Mouse (Mus musculus) hindbrain, embryonic 16.5 days (tissue): ENCODE results near the gene Tmbim1. TPM values are rescaled to one million over a fixed set of nuclear protein-coding genes. Genes with fewer than 3 reads are reported as not detected.
"Not testable (repeated sequence)": the region's sequence is repeated elsewhere in the genome, so short reads cannot be mapped to it uniquely, and the experiment has no call there.

Experiments used
- ATAC-seq: fragments of 200-750 bp; cut with Nextera tagmentation; 2 replicates; pipeline ENCODE4 v1.8.0; 2017; ENCODE audit warnings: moderate TSS enrichment, moderate library complexity
- H3K27ac ChIP-seq: fragments of 300-500 bp; sonication (generic); 2 replicates; pipeline ENCODE4 v1.5.1; 2014; ENCODE audit warnings: low read depth, mild to moderate bottlenecking, control low read depth, low read length, moderate library complexity
- H3K27me3 ChIP-seq: fragments of 300-500 bp; sonication (generic); replicated peaks from 2 replicates; pipeline ENCODE4 v1.6.1; 2014; ENCODE audit warnings: low read length; ENCODE audit not compliant: control insufficient read depth, insufficient read depth
- H3K36me3 ChIP-seq: fragments of 300-500 bp; sonication (generic); 2 replicates; pipeline ENCODE4 v1.6.1; 2014; ENCODE audit warnings: mild to moderate bottlenecking, low read length, moderate library complexity, mixed read lengths; ENCODE audit not compliant: control insufficient read depth, insufficient read depth
- H3K4me1 ChIP-seq: fragments of 300-500 bp; sonication (generic); 2 replicates; pipeline ENCODE4 v1.6.1; 2014; ENCODE audit warnings: low read depth, low read length; ENCODE audit not compliant: control insufficient read depth, insufficient read depth
- H3K4me2 ChIP-seq: fragments of 300-500 bp; sonication (generic); 2 replicates; pipeline ENCODE4 v1.6.1; 2014; ENCODE audit warnings: mild to moderate bottlenecking, low read length, control low read depth, moderate library complexity
- H3K4me3 ChIP-seq: fragments of 300-500 bp; sonication (generic); 2 replicates; pipeline ENCODE4 v1.5.1; 2014; ENCODE audit warnings: mild to moderate bottlenecking, low read length, control low read depth, moderate library complexity
- H3K9ac ChIP-seq: fragments of 300-500 bp; sonication (generic); 2 replicates; pipeline ENCODE4 v1.6.1; 2014; ENCODE audit warnings: low read depth, mild to moderate bottlenecking, control low read depth, low read length, moderate library complexity
- H3K9me3 ChIP-seq: fragments of 300-500 bp; sonication (generic); 2 replicates; pipeline ENCODE4 v1.6.1; 2014; ENCODE audit warnings: mild to moderate bottlenecking, low read length, moderate library complexity; ENCODE audit not compliant: control insufficient read depth
- WGBS: fragments of 180-500 bp; shearing (Covaris S2); extraction: QIAGEN DNeasy Blood & Tissue Kit; methylation state at CpG from one replicate; pipeline ENCODE4 v1.1.7; 2014; 5-methylcytosine and 5-hydroxymethylcytosine counted together
- polyA plus RNA-seq: library from polyadenylated mRNA; unstranded; fragments of >200 nt; fragmentation: Nextera tagmentation; extraction: Ambion mirVana; gene quantifications from 2 replicates; pipeline ENCODE4 v1.2.1, GENCODE M21; 2015

The Tmbim1 gene
- polyA plus RNA-seq, 1 experiment from 2014 or later = 11.7 TPM

- peak; percentile 96 for ATAC-seq
- Histone ChIP-seq H3K36me3 (no peaks in the 10 kb centered on the region; the same call in 1 of the 2 replicates), H3K27me3 (no peaks in the 10 kb centered on the region), H3K4me2 (peak overlapping the region; percentile 71), H3K27ac (peak overlapping the region; percentile 84), H3K9ac (peak overlapping the region; percentile 67), H3K4me1 (peaks cover 17% of the 10 kb centered on the region), H3K4me3 (peak overlapping the region; percentile 53), H3K9me3 (no peaks in the 10 kb centered on the region)
- WGBS = 0% methylated on average over 33 of the region's 36 CpGs
These were observed 26.9 kb upstream of the Tmbim1 start for GRCm38 (mm10) chr1:74332241-74332763.

GRCm38 (mm10) chr1:74331046-74331681, 25.7 kb upstream of the Tmbim1 start:
- Histone ChIP-seq H3K4me2 (no peak overlapping the region), H3K9ac (no peak overlapping the region), H3K27me3 (no peaks in the 10 kb centered on the region), H3K36me3 (no peaks in the 10 kb centered on the region; the same call in 1 of the 2 replicates), H3K4me3 (no peak overlapping the region), H3K9me3 (no peaks in the 10 kb centered on the region), H3K27ac (peak overlapping the region; percentile 84; the same call in 1 of the 2 replicates), H3K4me1 (peaks cover 17% of the 10 kb centered on the region)
- ATAC-seq = no peak
- WGBS = 80% methylated on average over 4 of the region's 4 CpGs

DNA sequence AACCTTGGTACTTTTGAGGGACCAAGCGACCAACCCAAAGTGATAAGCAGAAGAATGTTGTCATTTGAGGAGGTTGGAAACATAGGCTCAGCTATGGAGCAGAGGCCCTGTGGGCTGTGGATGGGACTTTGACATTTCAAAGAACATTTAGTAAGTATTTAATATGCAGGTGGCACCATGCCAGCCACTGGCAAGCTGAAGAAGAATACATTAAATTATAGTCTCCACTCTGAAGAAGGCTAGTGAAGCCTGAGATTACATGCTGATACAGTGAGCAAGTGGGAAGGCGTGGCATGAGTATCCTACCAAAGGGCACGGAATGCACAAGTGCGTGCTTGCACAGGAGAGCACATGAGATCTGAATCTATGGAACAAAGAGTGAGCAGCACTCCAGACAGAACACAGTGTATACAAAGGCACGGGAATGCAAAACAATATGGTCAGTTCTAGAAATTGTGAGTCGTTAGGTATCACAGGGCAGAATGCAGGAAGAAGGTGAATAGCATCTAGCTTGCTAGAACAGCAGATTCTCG, 24.5 kb upstream of the Tmbim1 start:
- H3K4me1 ChIP-seq = peaks cover 17% of the 10 kb centered on the region
- H3K27me3 ChIP-seq = no peaks in the 10 kb centered on the region
- 70% methylated on average over 7 of the region's 7 CpGs for WGBS
- no peak for ATAC-seq
- H3K9ac ChIP-seq = no peak overlapping the region
- H3K9me3 ChIP-seq = no peaks in the 10 kb centered on the region
- H3K36me3 ChIP-seq = no peaks in the 10 kb centered on the region; the same call in 1 of the 2 replicates
- H3K4me2 ChIP-seq = no peak overlapping the region
- no peak overlapping the region for H3K4me3 ChIP-seq
- no peak overlapping the region for H3K27ac ChIP-seq

- ATAC-seq, H3K27me3 ChIP-seq, H3K4me2 ChIP-seq, H3K9me3 ChIP-seq, H3K36me3 ChIP-seq, H3K9ac ChIP-seq, H3K4me3 ChIP-seq, H3K27ac ChIP-seq, H3K4me1 ChIP-seq: not testable (repeated sequence)
- WGBS = 79% methylated on average over 2 of the region's 2 CpGs
These were observed 21.5 kb upstream of the Tmbim1 start for GRCm38 (mm10) chr1:74326916-74327315.

DNA sequence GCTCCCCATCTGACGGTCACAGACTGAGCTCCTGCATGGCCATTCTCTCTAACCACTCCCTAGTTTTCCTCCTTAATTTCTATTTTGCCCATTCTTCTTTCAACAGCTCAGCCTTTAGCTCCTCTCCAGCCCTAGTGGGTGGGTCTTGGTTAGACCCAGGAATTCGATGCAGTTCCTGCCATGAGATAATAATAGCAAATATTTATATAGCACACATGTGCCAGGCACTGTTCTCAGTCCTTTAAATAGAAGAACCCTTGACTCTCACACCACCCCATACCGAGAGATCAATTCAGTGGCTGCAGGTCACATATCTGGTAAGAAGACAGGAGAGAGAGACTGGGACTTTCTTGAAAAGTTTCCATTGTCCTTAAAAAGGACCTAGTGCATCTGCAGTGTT, 16.0 kb upstream of the Tmbim1 start:
- no peak overlapping the region for H3K4me2 ChIP-seq
- no peaks in the 10 kb centered on the region for H3K4me1 ChIP-seq
- ATAC-seq = no peak
- H3K9me3 ChIP-seq = no peaks in the 10 kb centered on the region
- no peak overlapping the region for H3K4me3 ChIP-seq
- no peaks in the 10 kb centered on the region for H3K36me3 ChIP-seq
- no peak overlapping the region for H3K27ac ChIP-seq
- WGBS = 88% methylated on average over 3 of the region's 3 CpGs
- H3K27me3 ChIP-seq = no peaks in the 10 kb centered on the region
- H3K9ac ChIP-seq = no peak overlapping the region

DNA sequence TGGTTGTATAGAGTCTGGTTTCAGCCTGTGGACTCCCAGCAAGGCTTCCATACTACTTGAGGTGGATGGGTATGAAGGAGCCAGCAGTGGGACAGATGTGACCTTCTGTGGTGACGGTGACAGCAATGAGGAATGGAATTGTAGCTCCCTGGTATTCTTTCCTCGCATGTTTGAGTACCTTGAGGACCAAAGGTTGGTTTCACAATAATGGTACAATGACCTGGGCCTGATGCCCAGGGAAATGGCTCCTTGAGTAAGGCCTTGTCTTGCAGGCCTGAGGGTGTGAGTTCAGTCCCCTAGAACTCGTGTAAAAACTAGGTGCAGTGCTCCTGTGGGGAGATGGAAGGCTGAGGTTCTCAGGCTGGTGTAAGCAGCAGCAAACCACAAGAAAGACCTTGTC, 13.3 kb upstream of the Tmbim1 start:
- no peak overlapping the region for H3K9ac ChIP-seq
- H3K27me3 ChIP-seq = no peaks in the 10 kb centered on the region
- no peaks in the 10 kb centered on the region for H3K4me1 ChIP-seq
- H3K27ac ChIP-seq = no peak overlapping the region
- 93% methylated on average over 3 of the region's 3 CpGs for WGBS
- H3K4me2 ChIP-seq = no peak overlapping the region
- no peaks in the 10 kb centered on the region for H3K36me3 ChIP-seq
- ATAC-seq = no peak
- no peaks in the 10 kb centered on the region for H3K9me3 ChIP-seq
- H3K4me3 ChIP-seq = no peak overlapping the region

DNA sequence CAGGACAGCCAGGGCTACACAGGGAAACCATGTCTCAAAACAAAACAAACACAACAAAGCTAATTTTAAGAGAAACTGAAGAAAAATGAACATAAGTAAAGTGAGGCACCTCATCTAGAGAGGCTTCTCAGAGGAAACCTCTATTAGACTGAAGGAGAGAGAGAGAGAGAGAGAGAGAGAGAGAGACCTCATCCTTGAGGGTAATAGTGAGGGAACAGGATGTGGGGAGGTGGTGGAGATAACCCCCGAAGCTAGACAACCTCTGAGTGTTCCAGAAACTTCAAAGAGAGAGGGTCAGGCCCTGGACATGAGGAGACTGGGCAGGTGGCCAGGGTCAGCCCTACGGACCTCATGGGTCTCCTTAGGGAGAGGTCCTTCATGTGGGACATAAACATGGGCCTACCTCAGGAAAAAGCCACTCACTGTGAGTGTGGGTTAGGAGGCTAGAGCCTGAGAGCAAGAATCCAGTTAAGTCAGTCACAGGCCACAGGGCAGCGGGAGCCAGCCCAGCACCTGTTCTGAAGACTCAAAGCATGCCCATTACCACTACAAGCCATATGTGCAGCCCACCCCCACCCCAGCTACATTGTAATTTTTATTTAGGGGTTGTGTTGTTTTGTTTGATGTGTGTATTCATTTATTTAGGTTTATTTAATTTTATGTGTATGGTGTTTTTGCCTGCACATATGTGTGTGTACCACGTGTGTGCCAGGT, 10.8 kb upstream of the Tmbim1 start:
- WGBS = 85% methylated on average over 4 of the region's 4 CpGs

DNA sequence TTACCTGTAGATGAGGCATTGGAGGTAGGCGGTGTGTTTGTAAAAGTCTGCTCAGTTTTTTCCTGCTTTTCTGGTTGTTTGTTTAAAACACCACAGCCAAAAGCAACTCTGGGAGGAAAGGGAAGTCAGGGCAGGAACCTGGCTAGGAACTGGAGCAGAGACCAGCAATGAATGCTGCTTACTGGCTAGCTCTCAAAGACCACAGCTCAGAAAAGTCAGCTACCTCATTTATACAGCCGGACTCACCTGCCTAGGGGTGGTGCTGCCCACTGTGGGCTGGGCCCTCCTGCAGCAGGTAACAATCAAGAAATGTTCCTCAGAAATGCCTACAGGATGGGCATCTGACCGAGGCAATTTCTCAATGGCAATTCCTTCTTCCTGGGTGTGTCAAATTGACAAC, 9.4 kb upstream of the Tmbim1 start:
- Histone ChIP-seq H3K4me3 (no peak overlapping the region), H3K9me3 (no peaks in the 10 kb centered on the region), H3K4me2 (no peak overlapping the region), H3K9ac (no peak overlapping the region), H3K27ac (no peak overlapping the region), H3K36me3 (no peaks in the 10 kb centered on the region), H3K4me1 (no peaks in the 10 kb centered on the region), H3K27me3 (no peaks in the 10 kb centered on the region)
- WGBS = 93% methylated on average over 3 of the region's 3 CpGs
- no peak for ATAC-seq

More for the DNA sequence above, 10.8 kb upstream of the Tmbim1 start:
- H3K9me3 ChIP-seq = no peaks in the 10 kb centered on the region
- no peak overlapping the region for H3K4me3 ChIP-seq
- H3K27ac ChIP-seq = no peak overlapping the region
- H3K4me2 ChIP-seq = no peak overlapping the region
- no peak for ATAC-seq
- no peaks in the 10 kb centered on the region for H3K27me3 ChIP-seq
- no peaks in the 10 kb centered on the region for H3K4me1 ChIP-seq
- H3K9ac ChIP-seq = no peak overlapping the region
- no peaks in the 10 kb centered on the region for H3K36me3 ChIP-seq

DNA sequence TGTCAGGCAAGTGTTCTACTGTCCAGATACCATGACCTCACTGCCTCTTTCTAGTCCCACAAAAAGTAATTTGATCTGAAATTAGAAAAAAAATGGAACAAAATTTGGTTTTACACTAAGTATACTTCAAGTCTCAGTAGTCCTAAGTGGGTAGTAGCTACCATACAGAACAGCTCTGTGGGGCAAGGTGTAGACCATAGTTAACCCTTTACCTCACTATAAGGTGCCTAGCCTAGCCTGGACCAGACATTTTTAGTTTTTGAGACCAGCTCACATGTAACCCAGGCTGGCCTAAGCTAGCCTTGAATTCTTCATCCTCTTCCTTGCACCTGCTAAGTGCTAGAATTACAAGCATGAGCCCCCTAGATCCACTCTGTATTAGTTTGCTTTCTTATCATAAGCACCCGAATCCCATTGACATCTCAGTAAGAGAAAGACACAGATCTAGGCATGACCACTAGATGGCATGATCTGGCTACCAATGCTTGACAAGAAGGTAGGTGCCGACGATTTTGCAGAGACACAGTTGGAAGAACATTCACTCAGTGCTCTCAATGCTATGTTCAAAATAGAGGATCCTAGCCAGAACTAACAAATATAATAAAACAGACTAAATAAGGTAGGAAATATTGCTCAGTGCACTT, 7.7 kb upstream of the Tmbim1 start:
- H3K4me3 ChIP-seq = no peak overlapping the region
- no peaks in the 10 kb centered on the region for H3K9me3 ChIP-seq
- WGBS = 3% methylated on average over 3 of the region's 3 CpGs
- H3K4me1 ChIP-seq = no peaks in the 10 kb centered on the region
- no peak overlapping the region for H3K4me2 ChIP-seq
- peak; percentile 77 for ATAC-seq
- H3K27ac ChIP-seq = no peak overlapping the region
- no peaks in the 10 kb centered on the region for H3K27me3 ChIP-seq
- no peaks in the 10 kb centered on the region for H3K36me3 ChIP-seq
- H3K9ac ChIP-seq = no peak overlapping the region
